Mouse (Mus musculus) thymus, postnatal 4 days (tissue): Measurements from ENCODE around the gene Esrra.
"Not testable (repeated sequence)": the region's sequence is repeated elsewhere in the genome, so short reads cannot be mapped to it uniquely, and the experiment has no call there.

Experiments
- DNase-seq: peaks from one replicate; pipeline ENCODE4 v3.0.0; 2021

The Esrra gene

DNA sequence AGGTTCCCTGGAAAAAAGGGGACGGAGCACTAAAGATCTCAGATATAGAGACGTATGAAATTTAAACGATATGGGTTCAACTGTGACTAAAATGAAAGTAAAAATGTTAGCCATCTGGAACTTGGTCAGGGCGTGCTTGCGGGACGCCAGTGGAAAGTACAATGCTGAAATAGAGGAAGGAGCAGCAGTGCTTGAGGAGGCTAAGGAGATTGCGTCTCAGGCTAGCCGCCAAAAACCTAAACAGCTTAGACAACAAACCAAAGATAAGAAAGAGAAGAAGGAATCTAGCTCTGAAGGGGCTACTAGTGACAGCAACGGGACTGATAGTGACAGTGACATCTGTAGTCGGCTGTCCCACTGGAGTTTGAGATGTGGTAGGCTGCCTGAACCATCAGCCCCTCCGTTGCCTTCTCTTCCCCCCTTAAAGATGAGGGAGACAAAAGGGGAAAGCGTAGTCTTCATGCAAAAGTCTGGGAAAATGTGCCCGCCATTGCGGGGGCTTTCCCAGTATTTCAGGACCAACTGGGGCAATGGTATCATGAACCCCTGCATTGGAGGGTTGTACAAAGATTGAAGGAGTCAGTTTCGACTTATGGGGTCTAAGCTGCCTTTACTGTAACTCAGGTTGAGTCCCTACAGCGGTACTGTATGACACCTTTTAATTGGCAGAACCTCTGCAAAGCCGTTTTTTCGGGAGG lies 25.9 kb downstream of the Esrra start:
- not testable (repeated sequence) for DNase-seq

DNA sequence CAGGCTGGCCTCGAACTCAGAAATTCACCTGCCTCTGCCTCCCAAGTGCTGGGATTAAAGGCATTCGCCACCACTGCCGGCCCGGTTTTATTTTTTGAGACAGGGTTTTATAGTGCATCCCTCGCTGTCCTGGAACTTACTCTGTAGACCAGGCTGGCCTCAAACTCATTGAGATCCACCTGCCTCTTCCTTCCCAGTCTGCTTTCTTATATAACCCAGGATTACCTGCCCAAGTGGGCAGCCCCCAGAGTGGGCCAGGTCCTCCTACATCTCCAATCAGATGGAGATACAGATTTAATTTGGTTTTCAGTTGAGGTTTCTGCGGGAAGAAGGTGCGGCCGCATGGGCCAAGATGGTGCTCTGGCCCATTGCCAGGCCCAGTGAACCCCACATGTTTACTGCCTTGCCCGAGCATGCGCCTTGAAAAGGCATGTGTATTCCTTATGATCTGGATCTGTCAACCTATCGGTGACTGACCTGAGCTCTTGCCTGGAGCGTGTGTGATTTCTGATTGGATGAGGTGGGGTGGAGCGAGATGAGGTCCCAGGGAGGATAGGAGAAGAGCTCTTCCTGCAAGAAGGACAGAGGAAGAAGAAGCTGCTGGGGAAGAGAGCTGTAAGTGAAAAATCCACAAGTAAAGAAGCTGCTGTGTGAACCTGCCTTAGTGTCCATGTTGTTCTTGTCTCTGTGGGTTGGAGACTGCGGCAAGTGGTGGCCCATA lies 27.7 kb downstream of the Esrra start:
- no peak for DNase-seq

DNA sequence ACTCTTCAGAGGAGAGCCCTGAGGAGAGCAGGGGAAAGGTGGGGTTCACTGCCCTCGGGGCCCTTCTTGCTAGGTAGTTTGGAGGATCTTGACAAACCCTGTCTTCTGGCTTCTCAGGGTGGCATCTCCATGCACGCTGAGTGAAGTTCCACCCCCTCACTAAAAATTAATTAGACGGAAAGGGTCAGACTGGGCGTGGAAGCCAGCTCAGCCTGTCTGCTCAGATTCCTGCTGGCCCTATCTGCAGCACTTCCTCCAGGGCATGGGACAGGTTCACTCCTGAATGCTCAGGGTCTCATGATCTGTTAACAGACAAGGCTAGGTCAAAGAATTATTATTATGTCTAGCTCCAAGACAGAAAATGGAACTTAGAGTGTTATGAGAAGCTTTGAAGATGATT lies 29.1 kb downstream of the Esrra start:
- DNase-seq, result no peak

DNA sequence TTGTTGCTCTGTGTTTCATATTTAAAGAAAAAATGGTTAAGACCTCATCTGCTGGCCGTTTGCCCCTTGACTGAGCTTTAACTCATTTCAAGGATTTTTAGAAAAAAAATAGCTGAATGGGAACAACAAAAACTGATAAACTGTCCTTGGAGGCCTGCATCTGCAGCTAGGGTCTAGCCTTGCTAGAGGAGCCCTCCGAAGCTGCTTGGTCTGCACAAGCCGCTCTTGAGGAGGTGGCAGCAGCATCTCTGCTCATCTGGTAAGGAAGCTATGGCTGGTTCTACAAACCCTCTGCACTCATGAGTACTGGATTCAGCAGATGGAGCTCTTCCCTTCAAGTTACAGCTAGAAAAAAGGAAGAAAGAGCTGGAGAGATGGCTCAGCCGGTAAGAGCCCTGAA lies 43.6 kb downstream of the Esrra start:
- no peak for DNase-seq

DNA sequence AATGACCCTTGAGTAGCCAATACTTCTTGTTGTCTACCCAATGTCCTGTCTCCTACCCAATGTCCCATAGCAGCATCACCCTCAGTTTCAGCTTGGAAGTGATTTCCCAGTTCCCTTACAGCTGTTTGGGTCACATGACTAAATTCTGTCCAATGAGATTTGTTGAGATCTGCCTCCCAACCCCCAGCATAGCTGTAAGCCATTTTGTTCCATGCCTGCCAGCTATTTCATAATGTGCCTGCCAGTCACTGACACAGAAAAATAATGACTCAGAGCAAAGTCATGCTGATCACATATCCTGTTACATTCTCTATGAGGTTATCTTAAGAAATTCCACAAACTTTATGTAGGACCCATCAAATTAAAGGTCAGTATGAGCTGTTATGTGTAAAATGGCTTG lies 44.8 kb downstream of the Esrra start:
- DNase-seq, result no peak

DNA sequence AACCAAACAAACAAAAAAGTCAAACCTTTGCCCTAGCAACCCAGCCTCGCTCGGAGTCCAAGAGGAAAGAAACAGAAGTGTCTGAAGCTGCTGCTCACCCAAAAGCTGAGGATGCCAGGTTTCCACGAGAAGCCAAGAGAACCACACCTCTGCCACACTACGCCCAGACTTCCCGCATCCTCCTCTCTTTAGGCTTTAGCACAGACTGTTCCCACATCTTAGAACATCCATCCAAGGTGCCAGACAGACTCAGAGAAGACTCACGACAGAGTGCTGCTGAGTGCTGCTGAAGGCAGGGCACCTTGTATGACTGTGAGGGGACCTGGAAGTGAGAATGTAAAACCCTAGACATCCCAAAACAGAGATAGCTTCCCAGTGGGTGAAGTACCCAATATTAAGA lies 45.8 kb downstream of the Esrra start:
- DNase-seq, result no peak

DNA sequence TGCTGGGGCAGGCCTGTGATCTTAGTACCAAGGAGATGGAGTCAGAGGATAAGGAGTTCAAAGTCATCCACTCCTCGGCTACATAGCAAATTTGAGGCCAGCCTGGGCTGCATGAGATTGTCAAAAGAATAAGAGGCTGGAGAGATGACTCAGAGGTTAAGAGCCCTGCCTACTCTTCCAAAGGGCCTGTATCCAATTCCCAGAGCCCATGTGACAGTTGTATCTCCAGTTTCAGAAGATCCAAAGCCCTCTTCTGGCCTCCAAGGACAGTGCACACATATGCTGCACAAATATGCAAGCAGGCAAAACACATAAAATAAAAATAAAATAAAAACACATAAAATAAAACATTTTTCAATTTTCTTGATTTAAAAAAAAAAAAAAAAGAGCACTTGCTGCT lies 47.4 kb downstream of the Esrra start:
- DNase-seq, result no peak

DNA sequence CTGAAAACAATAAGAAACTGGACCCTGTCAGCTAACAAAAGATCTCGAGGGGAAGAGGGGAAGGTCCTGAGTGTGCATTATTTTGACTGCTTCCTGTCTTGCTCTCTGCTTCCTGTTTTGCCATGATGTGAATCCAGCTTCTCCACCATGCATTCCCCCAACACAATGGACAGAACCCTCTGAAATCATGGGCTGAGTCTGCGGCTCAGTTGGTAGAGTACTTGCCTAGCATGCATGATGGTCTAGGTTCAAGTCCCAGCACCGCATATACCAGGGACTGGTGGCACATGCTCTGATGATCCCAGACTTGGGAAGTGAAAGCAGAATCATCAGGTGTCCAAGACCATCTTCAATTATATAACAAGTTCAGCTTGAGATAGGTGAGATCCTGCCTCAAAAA lies 48.9 kb downstream of the Esrra start:
- no peak for DNase-seq

DNA sequence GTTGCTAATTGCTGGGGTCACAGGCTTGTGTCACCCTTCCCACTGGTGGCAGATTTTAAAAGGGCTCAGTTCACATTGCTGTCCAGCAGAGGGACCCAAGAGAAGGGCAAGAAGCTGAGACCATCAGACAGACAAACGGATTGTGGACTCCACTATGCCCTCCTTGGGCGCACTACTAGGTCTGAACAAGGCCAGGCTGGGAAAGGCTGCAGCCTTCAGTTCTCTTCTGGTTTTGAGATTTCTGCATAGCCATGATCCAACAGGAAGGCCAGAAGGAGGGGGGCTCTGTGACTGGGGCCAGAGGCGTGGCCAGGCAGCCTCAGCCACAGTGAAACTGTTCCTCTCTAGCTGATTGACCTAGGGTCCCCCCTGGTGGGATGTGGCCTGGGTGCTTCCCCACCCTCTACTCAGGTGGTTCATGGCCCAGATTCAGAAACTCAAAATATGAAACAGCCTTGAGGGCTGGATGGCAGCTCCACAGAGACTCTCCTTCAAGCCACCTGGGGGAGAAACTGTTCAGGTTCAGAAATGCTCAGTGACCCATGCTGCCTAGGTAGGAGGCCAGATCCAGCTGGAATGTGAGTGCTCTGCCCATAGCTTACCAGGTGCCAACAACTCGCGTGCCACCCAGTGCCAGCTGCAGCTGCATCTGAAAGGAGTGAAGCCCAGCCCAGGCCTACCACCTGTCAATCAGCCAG lies 49.9 kb downstream of the Esrra start:
- peak; percentile 74 for DNase-seq

DNA sequence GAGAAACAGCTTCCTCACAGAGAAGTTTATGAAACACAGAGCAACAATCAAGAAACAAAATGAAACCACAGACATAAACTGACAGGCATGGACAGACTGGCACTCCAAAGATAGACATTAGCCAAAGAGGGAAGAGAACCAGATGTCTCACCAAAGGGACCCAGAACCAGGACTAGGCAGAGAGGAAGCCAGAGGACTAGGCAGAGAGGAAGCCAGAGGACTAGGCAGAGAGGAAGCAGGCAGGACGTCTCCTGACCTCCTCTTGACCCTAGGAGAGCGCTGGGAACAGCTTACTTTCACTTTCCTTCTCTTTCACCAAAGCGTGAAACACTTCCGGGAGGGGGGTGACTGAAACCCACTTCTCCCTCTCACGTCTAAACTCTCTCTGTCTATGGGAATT lies 52.3 kb downstream of the Esrra start:
- DNase-seq, result peak; percentile 64

DNA sequence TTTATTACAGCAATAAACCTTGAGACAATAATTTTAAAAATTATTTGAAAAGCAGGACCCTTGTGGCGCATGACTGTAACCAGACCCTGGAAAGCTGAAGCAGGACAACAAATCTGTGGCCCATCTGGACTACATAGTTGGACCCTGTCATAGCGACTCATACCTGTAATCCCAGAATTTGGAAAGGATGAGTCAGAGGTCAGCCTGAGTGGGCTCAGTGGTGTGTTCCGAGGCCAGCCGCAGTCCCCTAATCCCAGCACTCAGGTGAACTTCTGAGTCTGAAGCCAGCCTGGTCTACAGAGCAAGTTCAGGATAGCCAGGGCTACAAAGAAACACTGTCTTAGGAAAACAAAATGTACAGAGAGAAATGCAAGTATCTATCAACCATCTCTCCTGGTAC lies 60.2 kb downstream of the Esrra start:
- DNase-seq, result no peak
